Mouse (Mus musculus) liver, adult 2 months (tissue): ENCODE results near the gene Adam15.

Source experiments
- CTCF ChIP-seq: fragments of 200-500 bp; IDR thresholded peaks from 2 replicates; pipeline ENCODE4 v1.5.1; 2011; ENCODE audit warnings: low read depth, low read length, control low read depth
- POLR2A ChIP-seq: fragments of 200-500 bp; IDR thresholded peaks from 2 replicates; pipeline ENCODE4 v1.6.1; 2011; ENCODE audit warnings: low read length, control low read depth; ENCODE audit not compliant: insufficient read depth; ENCODE audit errors: extremely low read depth

- TF ChIP-seq CTCF (no peak), POLR2A (no peak)
These were observed 35.5 kb downstream of the Adam15 start for GRCm38 (mm10) chr3:89314340-89314739.
